Mouse (Mus musculus) stomach, postnatal 0 days (tissue): ENCODE measurements at regions not wholly inside any gene's neighbourhood (a gene's known extent, or its start where the extent isn't known, plus 50 kb on each side); places are given as distances from the start of the nearest gene placed in this dataset.
A peak's percentile ranks its signal among the peaks of the same experiment; 100 is the strongest.

ENCODE experiments used
- ATAC-seq: fragments of 200-750 bp; cut with Nextera tagmentation; 2 replicates; pipeline ENCODE4 v1.8.0; 2017; ENCODE audit not compliant: low FRiP score, low TSS enrichment
- DNase-seq: peaks from one replicate; pipeline ENCODE4 v3.0.0-alpha.2; 2016; ENCODE audit warnings: low spot score
- H3K27ac ChIP-seq: fragments of 300-500 bp; sonication (generic); replicated peaks from 2 replicates; pipeline ENCODE4 v1.5.1; 2014; ENCODE audit warnings: mild to moderate bottlenecking, control low read depth
- H3K27me3 ChIP-seq: fragments of 300-500 bp; sonication (generic); 2 replicates; pipeline ENCODE4 v1.6.1; 2014; ENCODE audit warnings: low read length; ENCODE audit not compliant: control insufficient read depth, insufficient read depth
- H3K36me3 ChIP-seq: fragments of 300-500 bp; sonication (generic); 2 replicates; pipeline ENCODE4 v1.6.1; 2014; ENCODE audit warnings: low read length, mixed read lengths; ENCODE audit not compliant: control insufficient read depth, insufficient read depth
- H3K4me1 ChIP-seq: fragments of 300-500 bp; sonication (generic); replicated peaks from 2 replicates; pipeline ENCODE4 v1.6.1; 2014; ENCODE audit warnings: antibody characterized with exemption; ENCODE audit not compliant: control insufficient read depth, insufficient read depth
- H3K4me2 ChIP-seq: fragments of 300-500 bp; sonication (generic); replicated peaks from 2 replicates; pipeline ENCODE4 v1.6.1; 2014; ENCODE audit warnings: low read depth, mild to moderate bottlenecking, control low read depth, moderate library complexity
- H3K4me3 ChIP-seq: fragments of 300-500 bp; sonication (generic); 2 replicates; pipeline ENCODE4 v1.5.1; 2014; ENCODE audit warnings: low read depth, low read length, control low read depth
- H3K9ac ChIP-seq: fragments of 300-500 bp; sonication (generic); 2 replicates; pipeline ENCODE4 v1.6.1; 2014; ENCODE audit warnings: mild to moderate bottlenecking, low read length, control low read depth, mixed read lengths
- H3K9me3 ChIP-seq: fragments of 300-500 bp; sonication (generic); 2 replicates; pipeline ENCODE4 v1.6.1; 2016; ENCODE audit warnings: low read length; ENCODE audit not compliant: control insufficient read depth
- CTCF ChIP-seq: IDR thresholded peaks from 2 replicates; pipeline ENCODE4 v1.5.1; 2016; ENCODE audit warnings: antibody characterized with exemption, low read depth, mild to moderate bottlenecking, moderate library complexity
- EP300 ChIP-seq: optimal IDR thresholded peaks from 2 replicates; pipeline ENCODE3; 2016; ENCODE audit warnings: antibody characterized with exemption
- WGBS: fragments of 180-500 bp; shearing (Covaris S2); extraction: QIAGEN DNeasy Blood & Tissue Kit; methylation state at CpG from one replicate; pipeline ENCODE4 v1.1.7; 2014; 5-methylcytosine and 5-hydroxymethylcytosine counted together

DNA sequence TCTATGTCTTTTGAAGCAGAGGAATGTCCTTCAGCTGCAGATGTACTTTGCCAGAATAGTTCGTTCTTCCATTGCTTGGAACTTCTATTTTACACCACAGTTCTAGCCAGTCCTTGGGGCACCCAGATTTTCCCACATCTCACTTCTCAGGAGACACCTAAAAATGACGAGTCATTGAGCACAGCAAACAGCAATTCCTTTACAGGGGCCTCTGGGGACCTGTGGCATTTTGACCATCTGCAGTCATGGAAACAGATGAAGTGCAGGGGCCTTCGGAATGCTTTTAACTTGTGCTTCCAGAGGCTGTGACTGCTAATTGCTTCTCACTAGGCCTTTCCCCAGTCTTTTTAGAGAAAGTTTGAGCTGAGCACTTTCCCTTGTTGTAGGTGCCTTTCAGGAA is 108.5 kb upstream of the Pard3b start:
- no peaks in the 10 kb centered on the region for H3K27me3 ChIP-seq
- H3K9ac ChIP-seq, result no peak overlapping the region
- TF ChIP-seq EP300, result no peak
- no peak for TF ChIP-seq CTCF
- 26% methylated on average over 3 of the region's 3 CpGs for whole genome bisulfite sequencing
- H3K27ac ChIP-seq, result no peak overlapping the region
- DNase-seq (no peak), ATAC-seq (no peak)
- H3K4me2 ChIP-seq, result no peak overlapping the region
- no peak overlapping the region for H3K4me3 ChIP-seq
- no peaks in the 10 kb centered on the region for H3K36me3 ChIP-seq
- H3K9me3 ChIP-seq, result no peaks in the 10 kb centered on the region
- 0 out of 2 replicates have a peak, but pooled peaks cover 3% of the 10 kb centered on the region for H3K4me1 ChIP-seq

DNA sequence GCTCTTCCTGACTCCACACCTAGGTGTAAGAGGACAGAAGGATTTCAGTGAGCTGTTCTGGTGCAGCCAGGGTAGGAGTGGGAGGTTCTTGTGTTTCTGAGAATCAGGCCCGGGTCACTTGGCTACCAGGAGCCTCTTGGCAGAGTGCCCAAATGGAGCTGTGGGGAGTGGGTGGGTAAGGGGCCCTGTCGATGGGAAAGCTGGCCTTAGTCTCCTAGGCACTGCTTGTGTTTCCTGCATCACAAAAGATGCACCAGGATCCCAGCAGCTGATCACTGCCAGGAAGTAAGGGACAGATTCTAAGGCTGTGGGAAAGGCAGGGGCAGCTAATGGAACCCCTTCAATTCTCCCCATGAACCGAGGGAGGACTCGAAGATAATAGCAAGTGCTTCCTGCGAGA is 107.1 kb upstream of the Pard3b start:
- no peak overlapping the region for H3K4me2 ChIP-seq
- H3K27ac ChIP-seq, result no peak overlapping the region
- DNase-seq, result no peak
- no peak for TF ChIP-seq EP300
- no peak for TF ChIP-seq CTCF
- no peaks in the 10 kb centered on the region for H3K27me3 ChIP-seq
- no peaks in the 10 kb centered on the region for H3K36me3 ChIP-seq
- H3K9ac ChIP-seq, result no peak overlapping the region
- ATAC-seq, result no peak
- H3K4me3 ChIP-seq, result no peak overlapping the region
- H3K4me1 ChIP-seq, result 0 out of 2 replicates have a peak, but pooled peaks cover 3% of the 10 kb centered on the region
- 40% methylated on average over 5 of the region's 5 CpGs for WGBS
- no peaks in the 10 kb centered on the region for H3K9me3 ChIP-seq

DNA sequence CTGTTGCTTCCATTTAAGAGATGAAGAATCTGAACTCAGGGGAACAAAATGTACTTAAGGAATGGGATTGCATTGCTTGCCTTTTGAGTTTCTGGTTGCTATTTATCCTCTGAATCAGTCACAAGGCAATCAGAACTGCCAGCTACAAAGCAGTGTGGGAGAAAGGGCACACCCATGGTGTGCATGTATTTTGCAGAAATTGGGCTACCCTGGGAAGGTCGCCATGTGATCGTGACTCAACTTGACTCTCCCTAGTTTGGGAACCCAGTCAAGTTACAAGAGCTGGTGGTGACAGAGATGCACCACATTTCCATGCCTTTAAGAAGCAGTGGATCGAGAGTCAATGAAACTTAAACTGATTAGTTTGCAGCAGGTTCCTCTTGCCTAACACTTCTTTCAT is 98.5 kb upstream of the Pard3b start:
- Histone ChIP-seq H3K4me2 (no peak overlapping the region), H3K27me3 (no peaks in the 10 kb centered on the region), H3K27ac (no peak overlapping the region), H3K4me3 (no peak overlapping the region), H3K9ac (no peak overlapping the region), H3K4me1 (no peaks in the 10 kb centered on the region), H3K36me3 (no peaks in the 10 kb centered on the region), H3K9me3 (no peaks in the 10 kb centered on the region)
- DNase-seq (no peak), ATAC-seq (no peak)
- TF ChIP-seq CTCF (no peak), EP300 (no peak)
- WGBS, result 69% methylated on average over 3 of the region's 3 CpGs

DNA sequence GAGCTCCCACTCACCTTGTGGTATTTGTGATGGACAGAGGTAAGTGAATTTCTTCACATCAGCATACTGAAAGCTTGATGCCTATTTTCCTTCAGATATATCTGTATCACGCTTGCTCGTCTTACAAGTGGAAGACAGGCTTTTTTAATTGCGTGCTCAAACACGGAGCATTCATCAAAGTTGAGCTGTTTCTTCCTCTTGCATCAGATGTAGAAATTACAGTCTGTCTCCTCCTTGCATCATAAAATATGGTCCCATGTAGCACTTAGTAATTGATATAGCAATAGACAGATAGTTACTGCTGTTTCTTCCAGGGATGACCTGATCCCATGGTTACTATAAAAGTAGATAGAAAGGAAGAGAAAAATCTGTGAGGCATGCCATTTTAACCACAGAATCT is 97.5 kb upstream of the Pard3b start:
- H3K27ac ChIP-seq, result no peak overlapping the region
- no peak for TF ChIP-seq CTCF
- TF ChIP-seq EP300, result no peak

DNA sequence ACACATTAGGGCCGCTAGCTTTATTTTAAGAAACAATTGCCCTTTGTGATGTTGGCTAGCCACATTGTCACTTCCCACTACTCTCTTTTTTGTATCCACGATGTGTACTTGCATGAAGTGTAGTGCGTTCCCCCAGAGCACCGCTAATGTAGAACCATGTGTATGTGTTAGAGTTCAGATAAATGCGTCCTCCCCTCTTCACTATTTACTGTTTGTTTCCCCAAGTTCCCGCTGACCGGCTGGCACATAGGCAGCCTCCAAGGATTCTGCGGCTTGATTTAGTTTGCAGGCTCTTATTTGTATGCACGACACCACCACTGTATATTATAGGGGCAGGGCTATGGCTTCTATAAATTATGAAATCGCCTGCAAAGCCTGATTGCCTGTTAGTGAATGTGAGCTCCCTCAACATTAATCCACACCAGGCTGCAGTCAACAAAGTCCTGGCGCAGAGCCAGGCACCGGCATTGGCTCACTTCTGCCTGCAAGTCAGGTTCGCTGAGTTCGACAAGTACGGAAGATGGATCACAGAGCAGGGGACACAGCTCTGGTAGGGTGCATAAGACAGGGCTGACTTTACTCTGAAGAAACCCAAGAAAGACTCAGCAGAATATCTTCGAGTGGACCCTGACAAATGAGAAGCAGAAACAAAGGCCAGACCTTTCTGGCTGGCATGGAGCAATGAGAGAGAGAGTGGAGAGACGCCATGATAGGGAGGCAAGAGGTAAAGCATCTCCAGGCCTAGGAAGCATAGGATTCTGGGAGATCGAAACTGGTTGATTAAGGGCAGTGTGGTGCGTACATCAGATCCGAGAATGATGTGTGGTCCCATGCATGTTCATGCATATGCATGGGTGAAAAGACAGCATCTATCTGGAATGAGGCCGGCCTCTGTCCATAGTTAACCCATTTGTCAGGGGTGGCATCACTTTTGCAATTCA is 85.8 kb upstream of the Pard3b start:
- ATAC-seq, result no peak

More for the DNA sequence above, 97.5 kb upstream of the Pard3b start:
- DNase-seq (no peak), ATAC-seq (no peak)
- Histone ChIP-seq H3K36me3 (no peaks in the 10 kb centered on the region), H3K4me2 (no peak overlapping the region), H3K27me3 (no peaks in the 10 kb centered on the region), H3K4me1 (no peaks in the 10 kb centered on the region), H3K4me3 (no peak overlapping the region), H3K9ac (no peak overlapping the region), H3K9me3 (no peaks in the 10 kb centered on the region)
- WGBS, result 81% methylated on average over 4 of the region's 4 CpGs

DNA sequence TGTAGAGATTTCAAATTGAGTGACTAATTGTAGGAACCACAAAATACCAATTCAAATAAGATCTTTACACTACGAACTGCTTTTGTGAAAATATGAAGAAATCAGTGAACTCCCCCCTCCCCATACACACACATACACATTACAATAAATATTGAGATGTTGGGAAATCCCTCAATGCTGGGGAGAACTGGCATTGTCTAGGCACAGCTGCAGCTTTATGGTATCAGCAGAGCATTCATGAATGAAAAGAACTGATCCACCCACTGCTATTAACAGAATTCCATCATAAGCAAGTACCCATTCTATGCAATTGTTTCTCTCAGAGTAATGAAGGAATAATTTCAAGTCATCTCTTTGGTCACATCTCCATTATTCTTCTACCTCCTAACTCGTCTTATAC is 79.1 kb upstream of the Pard3b start:
- Histone ChIP-seq H3K4me1 (no peaks in the 10 kb centered on the region), H3K36me3 (no peaks in the 10 kb centered on the region), H3K9ac (no peak overlapping the region), H3K27me3 (no peaks in the 10 kb centered on the region), H3K4me2 (no peak overlapping the region), H3K9me3 (no peaks in the 10 kb centered on the region), H3K27ac (no peak overlapping the region), H3K4me3 (no peak overlapping the region)
- 77% methylated on average over 2 of the region's 2 CpGs for WGBS
- DNase-seq (no peak), ATAC-seq (no peak)
- no peak for TF ChIP-seq EP300
- no peak for TF ChIP-seq CTCF

More for the DNA sequence above, 85.8 kb upstream of the Pard3b start:
- Histone ChIP-seq H3K27ac (no peak overlapping the region), H3K4me1 (no peaks in the 10 kb centered on the region), H3K4me3 (no peak overlapping the region), H3K36me3 (no peaks in the 10 kb centered on the region), H3K4me2 (no peak overlapping the region; the same call in 1 of the 2 replicates), H3K9ac (no peak overlapping the region), H3K9me3 (no peaks in the 10 kb centered on the region), H3K27me3 (no peaks in the 10 kb centered on the region)
- peak; percentile 79 for DNase-seq
- no peak for TF ChIP-seq CTCF
- TF ChIP-seq EP300, result no peak
- 51% methylated on average over 21 of the region's 21 CpGs for WGBS
